Comparison of ENCODE assay signal across 20 mouse cellular contexts in the genomic region with DNA sequence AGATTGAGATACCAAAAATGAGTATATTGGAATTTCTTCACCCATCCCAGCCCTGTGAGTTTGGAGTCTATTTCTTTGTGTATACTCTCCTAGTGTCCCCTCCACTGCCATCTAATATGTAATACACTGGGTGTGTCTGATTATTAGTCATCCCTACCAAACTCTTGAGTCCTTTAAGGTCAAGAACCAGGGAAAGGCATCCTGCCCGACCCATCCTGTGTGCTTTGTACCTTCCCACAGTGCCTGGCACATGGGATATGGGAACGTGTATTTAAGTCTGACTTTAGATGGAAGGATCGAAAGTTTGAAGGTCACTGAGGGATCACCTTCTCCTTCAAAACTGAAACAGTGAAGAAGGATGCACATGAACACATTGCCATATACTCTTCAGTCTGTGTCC.
"Had no signal": no experiment of that assay in that cellular context is flagged by ENCODE, and none has a peak within 500 bp of the region (broad histone marks: within the 10 kb centered on the region; RNA-seq: fewer than 3 reads in every experiment).

No protein-coding gene starts in this region.

- H3K9ac ChIP-seq: intestine, embryonic 15.5 days; kidney, embryonic 15.5 days; liver, embryonic 13.5 days; lung, embryonic 14.5 days; neural tube, embryonic 13.5 days; stomach, embryonic 15.5 days had no signal

- H3K27me3 ChIP-seq: intestine, embryonic 15.5 days; kidney, embryonic 15.5 days; liver, embryonic 13.5 days; neural tube, embryonic 13.5 days; stomach, embryonic 15.5 days had no signal

- DNase-seq: kidney, adult 11 months; kidney, adult 8-10 months; kidney, postnatal 14 days; layer of hippocampus, adult 9-11 months; liver, embryonic 13.5 days; lung, embryonic 14.5 days; lung, postnatal 10 days; lung, postnatal 36 days; retina, postnatal 1 day; right cerebral cortex, postnatal 25 days; spleen, adult 18-20 months; thymus, postnatal 36 days had no signal

- H3K4me2 ChIP-seq: intestine, embryonic 15.5 days; kidney, embryonic 15.5 days; liver, embryonic 13.5 days; lung, embryonic 14.5 days; neural tube, embryonic 13.5 days; stomach, embryonic 15.5 days had no signal

- H3K27ac ChIP-seq: intestine, embryonic 15.5 days; kidney, embryonic 15.5 days; layer of hippocampus, adult 2 months; left cerebral cortex, adult 2 months; liver, embryonic 13.5 days; neural tube, embryonic 13.5 days; stomach, embryonic 15.5 days had no signal

- H3K36me3 ChIP-seq: intestine, embryonic 15.5 days had no signal

- ATAC-seq: intestine, embryonic 15.5 days; midbrain, embryonic 16.5 days had no signal

- H3K4me3 ChIP-seq: intestine, embryonic 15.5 days; kidney, embryonic 15.5 days; layer of hippocampus, adult 2 months; left cerebral cortex, adult 2 months; liver, embryonic 13.5 days; myocyte; neural tube, embryonic 13.5 days; stomach, embryonic 15.5 days had no signal

- H3K9me3 ChIP-seq: intestine, embryonic 15.5 days; kidney, embryonic 15.5 days; liver, embryonic 13.5 days; neural tube, embryonic 13.5 days; stomach, embryonic 15.5 days had no signal
